Mouse (Mus musculus): ENCODE data around the gene Ism1. TPM values are rescaled to one million over a fixed set of nuclear protein-coding genes. Genes with fewer than 3 reads are reported as not detected.
A peak's percentile ranks its signal among the peaks of the same experiment; 100 is the strongest.

The Ism1 gene
- polyA plus RNA-seq, 2 experiments, result 0.04 TPM; not detected in 1

GRCm38 (mm10) chr2:139711640-139712039, 33.7 kb downstream of the Ism1 start:
- ATAC-seq (ENCODE audit: insufficient read depth) (no peak), DNase-seq (ENCODE audit: low read depth in 3 of 3, low spot score in 3 of 3) (no peak)
- no peak for TF ChIP-seq CTCF (IDR thresholded peaks at IDR 0.05; ENCODE audit: low read depth)
- no peak for TF ChIP-seq EP300 (IDR thresholded peaks at IDR 0.05; ENCODE audit: low read depth)
- Histone ChIP-seq H3K4me1 (replicated peaks; ENCODE audit: control insufficient read depth in 2 of 2, insufficient read depth in 2 of 2, low read length in 1 of 2) (no peaks in the 10 kb centered on the region), H3K4me3 (ENCODE audit: insufficient read depth in 1 of 2, low read depth in 2 of 2, low read length in 2 of 2) (no peak overlapping the region), H3K9ac (replicated peaks) (no peak overlapping the region), H3K36me3 (replicated peaks; ENCODE audit: control insufficient read depth, insufficient read depth, low read depth) (no peaks in the 10 kb centered on the region), H3K9me3 (ENCODE audit: control insufficient read depth, low read length) (no peaks in the 10 kb centered on the region), H3K4me2 (ENCODE audit: low read depth) (no peak overlapping the region), H3K27ac (no peak overlapping the region), H3K27me3 (ENCODE audit: control insufficient read depth, insufficient read depth, low read length) (no peaks in the 10 kb centered on the region)
- 43% methylated on average over 3 of the region's 3 CpGs for WGBS (ENCODE audit: insufficient replicate concordance)

GRCm38 (mm10) chr2:139712046-139712445, 34.1 kb downstream of the Ism1 start:
- WGBS (ENCODE audit: insufficient replicate concordance), result 72% methylated on average over 10 of the region's 10 CpGs
- H3K9ac ChIP-seq (replicated peaks), result no peak overlapping the region

DNA sequence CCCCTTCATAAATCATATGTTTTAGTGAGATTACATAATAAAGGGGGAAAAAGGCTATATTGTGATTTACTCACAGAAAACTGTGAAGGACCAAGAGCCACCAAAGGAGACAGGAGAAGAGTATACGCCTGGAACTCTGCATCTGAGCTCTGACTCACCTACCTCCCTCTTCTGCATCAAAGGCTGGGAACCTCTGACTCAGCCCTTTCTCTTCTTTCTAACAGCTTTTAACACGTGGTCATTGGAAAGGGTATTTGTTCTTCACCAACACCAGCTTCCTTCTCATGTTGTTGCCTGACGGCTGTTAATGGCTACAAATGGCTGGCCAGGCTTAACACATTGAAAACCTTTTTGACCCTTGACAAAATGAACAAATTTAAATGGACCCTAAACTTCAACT, 36.2 kb downstream of the Ism1 start:
- TF ChIP-seq CTCF (IDR thresholded peaks at IDR 0.05; ENCODE audit: low read depth) (no peak), EP300 (IDR thresholded peaks at IDR 0.05; ENCODE audit: low read depth) (no peak)
- no peak for ATAC-seq (ENCODE audit: insufficient read depth)
- Histone ChIP-seq H3K27ac (no peak overlapping the region), H3K9ac (replicated peaks) (no peak overlapping the region), H3K4me3 (ENCODE audit: insufficient read depth in 1 of 2, low read depth in 2 of 2, low read length in 2 of 2) (no peak overlapping the region), H3K4me1 (replicated peaks; ENCODE audit: control insufficient read depth in 2 of 2, insufficient read depth in 2 of 2, low read length in 1 of 2) (no peaks in the 10 kb centered on the region), H3K36me3 (replicated peaks; ENCODE audit: control insufficient read depth, insufficient read depth, low read depth) (no peaks in the 10 kb centered on the region), H3K9me3 (ENCODE audit: control insufficient read depth, low read length) (no peaks in the 10 kb centered on the region), H3K4me2 (ENCODE audit: low read depth) (no peak overlapping the region), H3K27me3 (ENCODE audit: control insufficient read depth, insufficient read depth, low read length) (no peaks in the 10 kb centered on the region)
- DNase-seq (ENCODE audit: low read depth in 3 of 3, low spot score in 3 of 3), result no peak
- 48% methylated on average over 3 of the region's 3 CpGs for WGBS (ENCODE audit: insufficient replicate concordance)

More at GRCm38 (mm10) chr2:139712046-139712445, 34.1 kb downstream of the Ism1 start:
- no peaks in the 10 kb centered on the region for H3K36me3 ChIP-seq (replicated peaks; ENCODE audit: control insufficient read depth, insufficient read depth, low read depth)
- ATAC-seq (ENCODE audit: insufficient read depth) (no peak), DNase-seq (ENCODE audit: low read depth in 3 of 3, low spot score in 3 of 3) (no peak)
- no peak overlapping the region for H3K4me3 ChIP-seq (ENCODE audit: insufficient read depth in 1 of 2, low read depth in 2 of 2, low read length in 2 of 2)
- no peaks in the 10 kb centered on the region for H3K4me1 ChIP-seq (replicated peaks; ENCODE audit: control insufficient read depth in 2 of 2, insufficient read depth in 2 of 2, low read length in 1 of 2)
- H3K4me2 ChIP-seq (ENCODE audit: low read depth), result no peak overlapping the region
- no peak overlapping the region for H3K27ac ChIP-seq
- H3K27me3 ChIP-seq (ENCODE audit: control insufficient read depth, insufficient read depth, low read length), result no peaks in the 10 kb centered on the region
- TF ChIP-seq CTCF (IDR thresholded peaks at IDR 0.05; ENCODE audit: low read depth), result no peak
- TF ChIP-seq EP300 (IDR thresholded peaks at IDR 0.05; ENCODE audit: low read depth), result no peak
- no peaks in the 10 kb centered on the region for H3K9me3 ChIP-seq (ENCODE audit: control insufficient read depth, low read length)

DNA sequence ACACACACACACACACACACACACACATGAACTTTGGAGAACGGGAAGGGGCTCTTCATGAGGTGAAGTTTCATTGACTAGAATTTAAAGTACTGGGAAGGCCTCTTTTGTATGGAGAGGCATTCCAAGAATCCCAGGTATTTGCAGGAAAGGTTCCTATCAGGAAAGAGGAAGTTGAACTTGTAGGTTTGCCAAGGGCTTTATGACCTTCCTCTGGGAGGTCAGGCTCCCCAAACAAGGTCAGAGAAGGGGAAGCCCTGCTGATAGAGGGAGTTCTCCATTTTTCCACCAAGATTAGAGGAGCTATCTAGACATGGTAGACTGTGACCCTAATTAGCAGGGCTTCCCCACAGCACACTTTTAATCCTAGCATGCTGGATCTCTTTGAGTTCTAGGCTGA, 39.8 kb downstream of the Ism1 start:
- ATAC-seq (ENCODE audit: insufficient read depth) (no peak), DNase-seq (ENCODE audit: low read depth in 3 of 3, low spot score in 3 of 3) (no peak)
- TF ChIP-seq CTCF (IDR thresholded peaks at IDR 0.05; ENCODE audit: low read depth), result no peak
- TF ChIP-seq EP300 (IDR thresholded peaks at IDR 0.05; ENCODE audit: low read depth), result no peak
- Histone ChIP-seq H3K4me2 (ENCODE audit: low read depth) (no peak overlapping the region), H3K27ac (no peak overlapping the region), H3K36me3 (replicated peaks; ENCODE audit: control insufficient read depth, insufficient read depth, low read depth) (no peaks in the 10 kb centered on the region), H3K4me3 (ENCODE audit: insufficient read depth in 1 of 2, low read depth in 2 of 2, low read length in 2 of 2) (no peak overlapping the region), H3K9me3 (ENCODE audit: control insufficient read depth, low read length) (no peaks in the 10 kb centered on the region), H3K4me1 (replicated peaks; ENCODE audit: control insufficient read depth in 2 of 2, insufficient read depth in 2 of 2, low read length in 1 of 2) (no peaks in the 10 kb centered on the region), H3K9ac (replicated peaks) (no peak overlapping the region), H3K27me3 (ENCODE audit: control insufficient read depth, insufficient read depth, low read length) (no peaks in the 10 kb centered on the region)
- WGBS (ENCODE audit: insufficient replicate concordance), result 38% methylated on average over 1 of the region's 1 CpGs

DNA sequence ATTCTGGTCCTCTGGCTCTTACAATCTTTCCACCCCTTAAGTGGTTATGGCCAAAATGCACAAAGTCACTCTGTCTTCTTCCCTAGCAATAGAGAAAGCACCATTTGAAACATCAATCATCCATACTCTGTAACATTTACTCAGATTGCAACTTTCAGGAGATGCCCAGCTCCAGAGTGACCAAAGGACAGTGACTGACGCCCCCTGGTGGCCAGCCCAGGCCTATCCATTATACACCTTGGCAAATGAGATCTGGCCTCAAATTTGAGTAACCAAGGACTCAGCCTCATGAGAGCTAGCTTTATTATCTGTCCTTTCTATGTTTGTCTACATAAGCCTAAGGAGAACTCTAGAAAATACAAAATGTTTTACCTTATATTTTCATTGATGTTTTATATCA, 44.7 kb downstream of the Ism1 start:
- WGBS (ENCODE audit: insufficient replicate concordance), result 0% methylated on average over 1 of the region's 1 CpGs
- TF ChIP-seq EP300 (IDR thresholded peaks at IDR 0.05; ENCODE audit: low read depth) (no peak), CTCF (IDR thresholded peaks at IDR 0.05; ENCODE audit: low read depth) (peak; percentile 69)
- Histone ChIP-seq H3K9ac (replicated peaks) (no peak overlapping the region), H3K27me3 (ENCODE audit: control insufficient read depth, insufficient read depth, low read length) (no peaks in the 10 kb centered on the region), H3K27ac (no peak overlapping the region), H3K4me3 (ENCODE audit: insufficient read depth in 1 of 2, low read depth in 2 of 2, low read length in 2 of 2) (no peak overlapping the region), H3K36me3 (replicated peaks; ENCODE audit: control insufficient read depth, insufficient read depth, low read depth) (no peaks in the 10 kb centered on the region), H3K9me3 (ENCODE audit: control insufficient read depth, low read length) (no peaks in the 10 kb centered on the region), H3K4me1 (replicated peaks; ENCODE audit: control insufficient read depth in 2 of 2, insufficient read depth in 2 of 2, low read length in 1 of 2) (no peaks in the 10 kb centered on the region), H3K4me2 (ENCODE audit: low read depth) (no peak overlapping the region)
- DNase-seq (ENCODE audit: low read depth in 3 of 3, low spot score in 3 of 3), result no peak
- no peak for ATAC-seq (ENCODE audit: insufficient read depth)
